Mouse (Mus musculus) hindbrain, embryonic 11.5 days (tissue): ENCODE measurements around the gene Kif9. TPM values are rescaled to one million over a fixed set of nuclear protein-coding genes. Genes with fewer than 3 reads are reported as not detected.

Experiments
- ATAC-seq: fragments of 200-750 bp; cut with Nextera tagmentation; 2 replicates; pipeline ENCODE4 v1.8.0; 2017; ENCODE audit warnings: mild to moderate bottlenecking, moderate TSS enrichment, moderate library complexity; ENCODE audit not compliant: low FRiP score
- DNase-seq: peaks from one replicate; pipeline ENCODE4 v3.0.0-alpha.2; 2015; ENCODE audit warnings: low spot score
- H3K27ac ChIP-seq: fragments of 300-500 bp; sonication (generic); 2 replicates; pipeline ENCODE4 v1.5.1; 2014; ENCODE audit warnings: mild to moderate bottlenecking, low read depth, low read length
- H3K27me3 ChIP-seq: fragments of 300-500 bp; sonication (generic); 2 replicates; pipeline ENCODE4 v1.6.1; 2014; ENCODE audit warnings: mild to moderate bottlenecking, low read length, moderate library complexity, mixed read lengths; ENCODE audit not compliant: control insufficient read depth, insufficient read depth
- H3K36me3 ChIP-seq: fragments of 300-500 bp; sonication (generic); 2 replicates; pipeline ENCODE4 v1.6.1; 2014; ENCODE audit warnings: mild to moderate bottlenecking, low read length, moderate library complexity, mixed read lengths; ENCODE audit not compliant: control insufficient read depth, insufficient read depth
- H3K4me1 ChIP-seq: fragments of 300-500 bp; sonication (generic); replicated peaks from 2 replicates; pipeline ENCODE4 v1.6.1; 2014; ENCODE audit warnings: low read length, mixed read lengths; ENCODE audit not compliant: control insufficient read depth, insufficient read depth
- H3K4me2 ChIP-seq: fragments of 300-500 bp; sonication (generic); replicated peaks from 2 replicates; pipeline ENCODE4 v1.6.1; 2014; ENCODE audit warnings: mild to moderate bottlenecking, low read depth, low read length
- H3K4me3 ChIP-seq: fragments of 300-500 bp; sonication (generic); 2 replicates; pipeline ENCODE4 v1.5.1; 2014; ENCODE audit warnings: low read depth, low read length
- H3K9ac ChIP-seq: fragments of 300-500 bp; sonication (generic); 2 replicates; pipeline ENCODE4 v1.6.1; 2014; ENCODE audit warnings: low read depth, low read length
- H3K9me3 ChIP-seq: fragments of 300-500 bp; sonication (generic); 2 replicates; pipeline ENCODE4 v1.6.1; 2016; ENCODE audit warnings: low read length; ENCODE audit not compliant: control insufficient read depth
- WGBS: fragments of 180-500 bp; shearing (Covaris S2); extraction: QIAGEN DNeasy Blood & Tissue Kit; methylation state at CpG from one replicate; pipeline ENCODE4 v1.1.7; 2014; 5-methylcytosine and 5-hydroxymethylcytosine counted together
- polyA plus RNA-seq: library from polyadenylated mRNA; unstranded; fragments of >200 nt; fragmentation: Nextera tagmentation; extraction: Ambion mirVana; gene quantifications from 2 replicates; pipeline ENCODE4 v1.2.1, GENCODE M21; 2014

Gene Kif9
- polyA plus RNA-seq, 1 experiment from 2014 or later: 3.3 TPM

GRCm38 (mm10) chr9:110452523-110452922, 24.2 kb upstream of the Kif9 start:
- no peaks in the 10 kb centered on the region for H3K9me3 ChIP-seq
- ATAC-seq: no peak
- 85% methylated on average over 3 of the region's 3 CpGs for WGBS

GRCm38 (mm10) chr9:110457926-110458325, 18.8 kb upstream of the Kif9 start:
- H3K27ac ChIP-seq: no peak overlapping the region
- H3K36me3 ChIP-seq: no peaks in the 10 kb centered on the region
- no peak overlapping the region for H3K9ac ChIP-seq
- no peaks in the 10 kb centered on the region for H3K4me1 ChIP-seq
- H3K4me3 ChIP-seq: no peak overlapping the region
- 94% methylated on average over 3 of the region's 3 CpGs for WGBS
- H3K4me2 ChIP-seq: no peak overlapping the region
- DNase-seq (no peak), ATAC-seq (no peak)
- no peaks in the 10 kb centered on the region for H3K9me3 ChIP-seq
- no peaks in the 10 kb centered on the region for H3K27me3 ChIP-seq

More at GRCm38 (mm10) chr9:110452523-110452922, 24.2 kb upstream of the Kif9 start:
- H3K4me1 ChIP-seq: no peaks in the 10 kb centered on the region
- H3K4me2 ChIP-seq: no peak overlapping the region
- no peaks in the 10 kb centered on the region for H3K36me3 ChIP-seq
- H3K27me3 ChIP-seq: no peaks in the 10 kb centered on the region
- H3K9ac ChIP-seq: no peak overlapping the region
- no peak overlapping the region for H3K27ac ChIP-seq
- DNase-seq: no peak
- H3K4me3 ChIP-seq: no peak overlapping the region

- Histone ChIP-seq H3K27me3 (no peaks in the 10 kb centered on the region), H3K4me1 (no peaks in the 10 kb centered on the region), H3K4me3 (no peak overlapping the region), H3K36me3 (no peaks in the 10 kb centered on the region), H3K9ac (no peak overlapping the region), H3K9me3 (no peaks in the 10 kb centered on the region), H3K4me2 (no peak overlapping the region), H3K27ac (no peak overlapping the region)
- DNase-seq: no peak
- no peak for ATAC-seq
- 74% methylated on average over 2 of the region's 2 CpGs for WGBS
These were observed 17.5 kb upstream of the Kif9 start for GRCm38 (mm10) chr9:110459145-110459727.

- Histone ChIP-seq H3K4me3 (no peak overlapping the region), H3K27me3 (no peaks in the 10 kb centered on the region), H3K4me1 (no peaks in the 10 kb centered on the region), H3K36me3 (no peaks in the 10 kb centered on the region), H3K9ac (no peak overlapping the region), H3K27ac (no peak overlapping the region), H3K9me3 (no peaks in the 10 kb centered on the region), H3K4me2 (no peak overlapping the region)
- WGBS: 91% methylated on average over 18 of the region's 18 CpGs
- ATAC-seq: no peak
- no peak for DNase-seq
These were observed 15.6 kb upstream of the Kif9 start for GRCm38 (mm10) chr9:110460884-110461815.

- 80% methylated on average over 7 of the region's 7 CpGs for WGBS
- no peaks in the 10 kb centered on the region for H3K27me3 ChIP-seq
- H3K9ac ChIP-seq: no peak overlapping the region
- no peaks in the 10 kb centered on the region for H3K36me3 ChIP-seq
- no peak overlapping the region for H3K27ac ChIP-seq
- no peaks in the 10 kb centered on the region for H3K9me3 ChIP-seq
- no peaks in the 10 kb centered on the region for H3K4me1 ChIP-seq
- no peak overlapping the region for H3K4me3 ChIP-seq
- no peak overlapping the region for H3K4me2 ChIP-seq
- ATAC-seq (no peak), DNase-seq (no peak)
These were observed 14.4 kb upstream of the Kif9 start for GRCm38 (mm10) chr9:110462321-110462720.

GRCm38 (mm10) chr9:110463983-110464591, 12.7 kb upstream of the Kif9 start:
- DNase-seq: no peak
- Histone ChIP-seq H3K9me3 (no peaks in the 10 kb centered on the region), H3K27ac (no peak overlapping the region), H3K27me3 (no peaks in the 10 kb centered on the region), H3K4me2 (no peak overlapping the region), H3K4me1 (no peaks in the 10 kb centered on the region), H3K9ac (no peak overlapping the region), H3K4me3 (no peak overlapping the region), H3K36me3 (no peaks in the 10 kb centered on the region)
- no peak for ATAC-seq
- 94% methylated on average over 6 of the region's 6 CpGs for WGBS

GRCm38 (mm10) chr9:110465336-110465735, 11.4 kb upstream of the Kif9 start:
- Histone ChIP-seq H3K4me3 (no peak overlapping the region), H3K27me3 (no peaks in the 10 kb centered on the region), H3K9me3 (no peaks in the 10 kb centered on the region), H3K9ac (no peak overlapping the region), H3K4me1 (no peaks in the 10 kb centered on the region), H3K4me2 (no peak overlapping the region), H3K27ac (no peak overlapping the region), H3K36me3 (no peaks in the 10 kb centered on the region)
- 90% methylated on average over 6 of the region's 6 CpGs for WGBS
- ATAC-seq (no peak), DNase-seq (no peak)

GRCm38 (mm10) chr9:110466179-110466578, 10.6 kb upstream of the Kif9 start:
- DNase-seq: peak; percentile 18
- no peaks in the 10 kb centered on the region for H3K36me3 ChIP-seq
- no peaks in the 10 kb centered on the region for H3K4me1 ChIP-seq
- no peaks in the 10 kb centered on the region for H3K9me3 ChIP-seq
- H3K27ac ChIP-seq: no peak overlapping the region
- no peak overlapping the region for H3K4me3 ChIP-seq
- 80% methylated on average over 3 of the region's 3 CpGs for WGBS
- H3K27me3 ChIP-seq: no peaks in the 10 kb centered on the region
- H3K4me2 ChIP-seq: no peak overlapping the region
- no peak overlapping the region for H3K9ac ChIP-seq
- ATAC-seq: no peak
